Mouse (Mus musculus) testis, postnatal 10 days (tissue): ENCODE measurements around the gene Ceacam20.
"Not testable (repeated sequence)": the region's sequence is repeated elsewhere in the genome, so short reads cannot be mapped to it uniquely, and the experiment has no call there.

Experiments
- DNase-seq: peaks from one replicate; pipeline ENCODE4 v3.0.0; 2021; ENCODE audit warnings: low spot score

Ceacam20 gene

DNA sequence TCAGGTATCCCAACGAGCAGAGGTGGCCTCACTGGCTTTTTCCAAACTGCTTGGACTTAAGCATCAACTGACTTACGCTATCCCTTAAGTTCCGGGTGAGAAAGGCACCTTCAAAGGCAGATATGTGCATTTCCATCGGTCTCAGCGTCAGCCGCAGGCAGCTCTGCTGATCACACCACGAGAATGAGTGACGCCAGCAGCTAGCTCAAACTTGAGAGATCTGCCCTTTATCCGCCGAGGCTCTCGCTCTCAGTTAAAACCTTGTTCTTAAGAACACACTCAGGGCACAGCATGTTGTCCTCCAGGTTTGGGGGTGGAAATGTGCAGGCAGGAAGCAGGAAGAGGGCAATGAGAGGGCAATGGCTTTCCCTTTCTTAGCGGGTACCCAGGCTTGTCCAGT lies 16.3 kb upstream of the Ceacam20 start:
- DNase-seq: no peak

GRCm38 (mm10) chr7:19949996-19950395 lies 15.2 kb upstream of the Ceacam20 start:
- DNase-seq: no peak

DNA sequence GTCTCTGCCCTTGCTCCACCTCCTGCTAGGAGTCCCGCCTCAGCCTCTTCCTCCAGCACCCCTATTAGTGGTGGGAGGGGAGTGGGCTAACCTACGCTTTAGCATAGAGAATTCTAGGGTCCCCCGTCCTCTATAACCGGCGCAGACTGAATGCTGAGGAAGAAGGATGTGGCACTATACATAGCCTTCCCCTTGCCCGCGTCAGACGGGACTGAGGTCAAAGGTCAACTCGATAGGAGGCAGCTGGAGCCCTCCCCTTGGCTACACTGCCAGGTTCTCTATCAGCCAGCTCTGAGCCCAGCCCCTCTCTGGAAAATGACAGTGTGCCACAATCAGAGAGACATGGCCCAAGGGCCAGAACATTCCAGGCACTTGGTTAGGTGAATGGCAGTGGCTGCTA lies 14.6 kb upstream of the Ceacam20 start, which contains the start of gene Igsf23:
Igsf23 (minus strand) TSS at position 168 of the 400 bp plus-strand sequence.
- DNase-seq: no peak

DNA sequence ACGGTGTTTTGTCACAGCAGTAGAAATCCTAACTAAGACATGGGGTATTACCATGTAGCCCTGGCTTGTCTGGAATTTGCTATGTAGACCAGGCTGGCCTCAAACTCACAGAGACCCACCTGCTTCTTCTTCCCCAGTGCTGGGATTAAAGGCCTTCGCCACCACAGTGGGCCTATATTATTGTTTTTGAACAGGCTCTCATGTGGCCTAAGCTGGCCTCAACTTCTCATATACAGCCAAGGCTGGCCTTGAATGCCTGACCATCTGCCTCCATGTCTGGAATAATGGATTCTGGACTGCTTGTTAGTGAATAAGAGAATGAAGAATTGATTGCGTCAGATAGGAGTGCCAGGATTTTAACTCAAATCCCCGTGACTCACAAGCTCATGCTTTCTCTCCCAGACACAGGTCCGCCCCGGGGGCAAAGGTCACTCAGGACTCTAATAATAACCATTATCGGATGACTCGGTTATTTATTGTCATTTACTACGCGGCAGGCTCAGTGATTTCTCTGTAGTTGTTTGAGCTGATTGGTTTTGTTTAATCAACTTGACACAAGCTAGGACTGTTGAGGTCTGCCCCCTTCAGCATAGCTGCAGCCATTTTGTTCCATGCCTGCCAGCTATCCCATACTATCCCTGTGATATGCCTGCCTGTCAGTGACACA lies 12.8 kb upstream of the Ceacam20 start:
- no peak for DNase-seq

DNA sequence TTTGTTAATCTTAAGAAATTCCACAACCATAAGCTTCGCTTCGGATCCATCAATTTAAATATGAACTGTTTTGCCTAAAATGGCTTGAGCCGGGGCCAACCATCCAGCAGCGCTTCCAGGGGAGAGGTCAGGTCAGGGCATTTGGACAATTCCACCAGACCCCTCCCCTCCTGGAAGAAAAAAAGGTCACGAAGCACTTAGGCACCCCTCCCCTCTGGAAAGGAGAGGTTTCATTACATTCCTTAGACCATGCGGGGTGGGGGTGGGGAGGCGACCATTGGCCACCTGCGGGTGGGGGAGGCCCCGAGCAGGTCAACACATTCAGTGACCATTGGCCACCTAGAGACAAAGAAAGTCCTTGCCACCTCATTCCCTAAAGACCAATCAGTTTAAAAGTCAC lies 12.2 kb upstream of the Ceacam20 start:
- no peak for DNase-seq

DNA sequence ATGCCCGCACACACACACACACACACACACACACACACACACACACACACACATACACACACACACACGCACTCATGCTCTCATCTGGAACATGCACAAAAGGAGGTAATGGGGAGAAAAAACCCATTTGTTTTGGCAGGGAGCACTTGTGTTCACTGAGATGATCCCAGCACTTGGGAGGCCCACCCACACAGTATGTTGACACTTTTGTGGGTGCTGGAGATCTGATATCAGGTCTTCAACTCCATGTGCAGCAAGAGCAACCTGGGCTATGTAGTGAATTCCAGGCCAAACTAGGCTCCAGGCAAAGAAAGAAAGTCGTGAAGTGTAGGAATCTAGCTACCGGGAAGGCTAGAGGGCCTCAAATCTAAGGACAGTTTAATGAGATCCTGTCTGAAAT lies 9.4 kb upstream of the Ceacam20 start:
- DNase-seq: no peak

DNA sequence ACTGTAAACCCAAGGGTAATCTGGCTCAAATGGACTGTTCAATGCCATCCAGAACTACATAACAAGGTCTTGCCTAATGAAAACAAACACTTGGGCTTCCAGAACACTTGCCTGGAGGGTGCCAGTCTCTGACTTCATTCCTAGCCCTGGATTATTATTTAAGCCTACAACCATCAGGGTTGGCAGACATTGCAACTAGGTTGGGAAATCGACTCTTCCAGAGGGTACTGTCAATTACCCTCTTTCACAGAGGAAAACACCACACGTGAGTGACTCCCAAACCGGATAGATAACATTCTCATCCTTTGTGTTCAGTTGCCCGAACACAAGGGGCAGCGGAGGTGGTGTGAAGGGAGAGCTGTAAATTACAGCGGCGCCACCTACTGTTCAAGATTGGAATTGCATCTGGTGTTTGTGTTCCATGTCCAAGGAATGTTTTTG lies 8.9 kb upstream of the Ceacam20 start:
- DNase-seq: peak; percentile 97

- no peak for DNase-seq
Measured at GRCm38 (mm10) chr7:19962423-19962822, 2.8 kb upstream of the Ceacam20 start.

GRCm38 (mm10) chr7:19969106-19969505 lies 3.9 kb downstream of the Ceacam20 start:
- DNase-seq: no peak

GRCm38 (mm10) chr7:19969541-19970090 lies 4.4 kb downstream of the Ceacam20 start:
- no peak for DNase-seq

DNA sequence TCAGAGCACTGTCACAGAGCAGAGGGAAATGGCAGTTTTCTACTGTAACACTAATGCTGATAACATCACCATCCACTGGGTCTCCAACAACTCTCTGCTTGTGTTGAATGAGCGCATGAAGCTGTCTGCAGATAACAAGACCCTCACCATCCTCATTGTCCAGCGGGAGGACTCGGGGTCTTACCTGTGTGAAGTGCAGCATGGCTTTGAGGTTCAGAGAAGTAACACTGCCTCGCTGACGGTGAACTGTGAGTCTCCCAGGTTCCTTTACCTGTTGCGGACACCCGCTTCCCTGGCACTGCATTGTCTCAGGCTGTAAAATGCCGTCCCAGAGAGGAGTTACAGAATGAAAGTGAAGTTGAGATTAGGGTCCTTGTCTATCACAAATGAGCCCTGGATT lies 5.0 kb downstream of the Ceacam20 start:
- no peak for DNase-seq

DNA sequence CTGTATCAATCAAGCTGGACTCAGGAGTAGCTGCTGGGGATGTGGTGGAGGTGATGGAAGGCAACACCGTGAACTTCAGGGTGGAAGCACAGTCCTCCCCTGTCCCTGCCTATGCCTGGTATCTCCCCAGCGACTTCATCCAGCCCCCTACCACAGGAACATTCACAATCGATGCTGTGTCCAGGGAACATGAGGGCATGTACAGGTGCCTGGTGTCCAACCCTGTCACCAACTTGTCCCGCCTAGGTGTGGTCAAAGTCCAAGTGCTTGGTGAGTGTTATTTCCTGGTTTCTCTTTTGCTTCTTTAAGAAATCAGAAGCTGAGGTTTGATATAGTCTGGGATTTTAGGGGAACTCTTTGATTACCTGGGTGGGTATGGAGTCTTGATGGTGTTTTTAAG lies 6.3 kb downstream of the Ceacam20 start:
- DNase-seq: no peak

GRCm38 (mm10) chr7:19991165-19991564 lies 26.0 kb downstream of the Ceacam20 start, which contains the start of gene Nlrp9b:
Gene Nlrp9b, plus strand, starts transcription at chr7:19991465.
- not testable (repeated sequence) for DNase-seq

- not testable (repeated sequence) for DNase-seq
Measured at GRCm38 (mm10) chr7:19996721-19997120, 31.5 kb downstream of the Ceacam20 start.

GRCm38 (mm10) chr7:20009987-20010386 lies 44.8 kb downstream of the Ceacam20 start:
- no peak for DNase-seq
